Mouse (Mus musculus): ENCODE measurements at regions not wholly inside any gene's neighbourhood (a gene's known extent, or its start where the extent isn't known, plus 50 kb on each side); places are given as distances from the start of the nearest gene placed in this dataset.
A peak's percentile ranks its signal among the peaks of the same experiment; 100 is the strongest.

DNA sequence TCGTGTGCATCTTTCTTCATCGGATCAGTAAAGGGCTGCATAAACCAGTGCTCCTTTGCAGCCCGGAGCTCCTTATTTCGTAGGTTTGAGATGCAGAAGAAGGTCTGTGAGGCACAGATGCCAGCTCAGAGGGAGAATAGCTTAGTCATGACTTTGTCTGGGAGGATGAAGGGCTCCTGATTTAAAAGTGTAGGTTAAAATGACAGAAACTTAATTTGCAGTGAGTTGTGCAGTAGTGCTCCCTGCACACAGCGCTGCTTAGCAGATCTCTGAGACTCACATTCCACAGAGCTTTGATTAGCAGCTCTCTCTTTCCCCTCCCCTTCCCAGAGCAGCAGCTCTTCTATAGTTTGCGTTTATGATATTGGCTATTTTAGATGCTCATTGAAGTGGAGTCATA is 200.9 kb downstream of the Vrk1 start:
- no peaks in the 10 kb centered on the region for H3K36me3 ChIP-seq (replicated peaks)
- no peak for DNase-seq (ENCODE audit: extremely low spot score, low spot score)
- H3K4me1 ChIP-seq, result peaks cover 8% of the 10 kb centered on the region; the same call in 1 of the 2 replicates
- H3K27me3 ChIP-seq (ENCODE audit: poor library complexity, severe bottlenecking), result no peaks in the 10 kb centered on the region
- no peaks in the 10 kb centered on the region for H3K9me3 ChIP-seq
- no peak overlapping the region for H3K4me3 ChIP-seq
- 91% methylated on average over 6 of the region's 6 CpGs for WGBS
- no peak overlapping the region for H3K27ac ChIP-seq

- H3K27me3 ChIP-seq (ENCODE audit: poor library complexity, severe bottlenecking), result no peaks in the 10 kb centered on the region
- no peak overlapping the region for H3K27ac ChIP-seq
- no peak for DNase-seq (ENCODE audit: extremely low spot score, low spot score)
- H3K36me3 ChIP-seq (replicated peaks), result no peaks in the 10 kb centered on the region
- WGBS, result 89% methylated on average over 8 of the region's 8 CpGs
- H3K9me3 ChIP-seq, result no peaks in the 10 kb centered on the region
- H3K4me3 ChIP-seq, result no peak overlapping the region
- H3K4me1 ChIP-seq, result peaks cover 8% of the 10 kb centered on the region; the same call in 1 of the 2 replicates
These were observed 201.5 kb downstream of the Vrk1 start for GRCm38 (mm10) chr12:106211488-106211887.

DNA sequence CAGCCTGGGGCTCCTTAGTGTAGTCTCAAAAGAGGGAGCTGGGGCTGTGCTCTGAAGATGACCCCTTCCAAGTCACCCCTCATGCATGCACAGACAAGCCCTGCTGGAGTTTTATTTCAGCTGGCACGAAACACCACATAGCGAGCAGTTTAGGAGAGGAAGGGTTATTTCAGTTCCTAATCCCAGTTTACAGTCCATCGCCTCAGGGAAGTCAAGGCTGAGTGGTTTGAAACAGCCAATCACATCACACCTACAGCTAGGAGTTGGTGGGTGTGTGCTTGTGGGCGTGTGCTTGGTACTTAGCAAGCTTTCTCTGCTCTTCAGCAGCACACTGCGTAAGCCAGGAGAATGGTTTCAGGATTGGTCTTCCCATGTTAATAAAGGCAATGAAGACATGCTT is 202.4 kb downstream of the Vrk1 start:
- Histone ChIP-seq H3K27ac (no peak overlapping the region), H3K9me3 (no peaks in the 10 kb centered on the region), H3K4me1 (peaks cover 8% of the 10 kb centered on the region; the same call in 1 of the 2 replicates), H3K27me3 (ENCODE audit: poor library complexity, severe bottlenecking) (no peaks in the 10 kb centered on the region), H3K4me3 (no peak overlapping the region), H3K36me3 (replicated peaks) (no peaks in the 10 kb centered on the region)
- WGBS, result 70% methylated on average over 5 of the region's 5 CpGs
- DNase-seq (ENCODE audit: extremely low spot score, low spot score), result no peak

GRCm38 (mm10) chr12:106220071-106220470 is 210.0 kb downstream of the Vrk1 start:
- Histone ChIP-seq H3K4me1 (peaks cover 25% of the 10 kb centered on the region), H3K36me3 (replicated peaks) (no peaks in the 10 kb centered on the region), H3K9me3 (0 out of 2 replicates have a peak, but pooled peaks cover 5% of the 10 kb centered on the region), H3K27ac (no peak overlapping the region), H3K4me3 (no peak overlapping the region), H3K27me3 (ENCODE audit: poor library complexity, severe bottlenecking) (peaks cover 9% of the 10 kb centered on the region)
- WGBS, result 20% methylated on average over 3 of the region's 3 CpGs
- no peak for DNase-seq (ENCODE audit: extremely low spot score, low spot score)

DNA sequence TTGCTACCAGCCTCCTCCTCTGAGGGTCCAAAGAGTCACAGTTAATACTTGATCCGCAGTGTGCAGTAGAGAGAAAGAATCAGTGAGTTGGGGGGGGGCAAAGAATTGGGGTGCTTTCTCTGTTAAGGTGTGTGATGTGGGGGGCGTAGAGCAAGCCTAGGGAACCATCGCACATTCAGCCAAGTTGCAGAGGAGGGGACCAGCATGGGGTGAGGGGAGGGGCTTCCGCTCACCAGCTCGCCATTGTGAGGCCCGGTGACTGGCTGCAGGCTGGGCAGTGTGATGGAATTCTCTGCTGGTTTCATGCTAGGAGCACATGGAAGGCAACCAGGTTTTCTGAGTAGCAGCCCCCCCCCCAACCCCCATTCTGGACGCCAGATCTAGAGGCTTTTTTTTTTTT is 216.2 kb downstream of the Vrk1 start:
- H3K36me3 ChIP-seq (replicated peaks), result no peaks in the 10 kb centered on the region
- 11% methylated on average over 7 of the region's 7 CpGs for WGBS
- peak overlapping the region; percentile 82 for H3K27ac ChIP-seq
- peak overlapping the region; percentile 27; the same call in 1 of the 2 replicates for H3K4me3 ChIP-seq
- DNase-seq (ENCODE audit: extremely low spot score, low spot score), result peak; percentile 48
- 0 out of 2 replicates have a peak, but pooled peaks cover 5% of the 10 kb centered on the region for H3K9me3 ChIP-seq
- peaks cover 34% of the 10 kb centered on the region for H3K27me3 ChIP-seq (ENCODE audit: poor library complexity, severe bottlenecking)
- peaks cover 41% of the 10 kb centered on the region for H3K4me1 ChIP-seq

GRCm38 (mm10) chr12:106226776-106227562 is 216.9 kb downstream of the Vrk1 start:
- peaks cover 46% of the 10 kb centered on the region for H3K4me1 ChIP-seq
- H3K27ac ChIP-seq, result peak overlapping the region; percentile 82
- H3K27me3 ChIP-seq (ENCODE audit: poor library complexity, severe bottlenecking), result peaks cover 34% of the 10 kb centered on the region
- 12% methylated on average over 25 of the region's 25 CpGs for WGBS
- peak; percentile 34 for DNase-seq (ENCODE audit: extremely low spot score, low spot score)
- no peaks in the 10 kb centered on the region for H3K36me3 ChIP-seq (replicated peaks)
- 0 out of 2 replicates have a peak, but pooled peaks cover 5% of the 10 kb centered on the region for H3K9me3 ChIP-seq
- peak overlapping the region; percentile 27 for H3K4me3 ChIP-seq

- no peaks in the 10 kb centered on the region for H3K36me3 ChIP-seq (replicated peaks)
- peak overlapping the region; percentile 82 for H3K27ac ChIP-seq
- H3K4me1 ChIP-seq, result peaks cover 46% of the 10 kb centered on the region
- DNase-seq (ENCODE audit: extremely low spot score, low spot score), result no peak
- H3K4me3 ChIP-seq, result peak overlapping the region; percentile 27
- 0 out of 2 replicates have a peak, but pooled peaks cover 3% of the 10 kb centered on the region for H3K9me3 ChIP-seq
- WGBS, result 35% methylated on average over 8 of the region's 8 CpGs
- peaks cover 34% of the 10 kb centered on the region for H3K27me3 ChIP-seq (ENCODE audit: poor library complexity, severe bottlenecking)
These were observed 217.5 kb downstream of the Vrk1 start for GRCm38 (mm10) chr12:106227563-106227840.

DNA sequence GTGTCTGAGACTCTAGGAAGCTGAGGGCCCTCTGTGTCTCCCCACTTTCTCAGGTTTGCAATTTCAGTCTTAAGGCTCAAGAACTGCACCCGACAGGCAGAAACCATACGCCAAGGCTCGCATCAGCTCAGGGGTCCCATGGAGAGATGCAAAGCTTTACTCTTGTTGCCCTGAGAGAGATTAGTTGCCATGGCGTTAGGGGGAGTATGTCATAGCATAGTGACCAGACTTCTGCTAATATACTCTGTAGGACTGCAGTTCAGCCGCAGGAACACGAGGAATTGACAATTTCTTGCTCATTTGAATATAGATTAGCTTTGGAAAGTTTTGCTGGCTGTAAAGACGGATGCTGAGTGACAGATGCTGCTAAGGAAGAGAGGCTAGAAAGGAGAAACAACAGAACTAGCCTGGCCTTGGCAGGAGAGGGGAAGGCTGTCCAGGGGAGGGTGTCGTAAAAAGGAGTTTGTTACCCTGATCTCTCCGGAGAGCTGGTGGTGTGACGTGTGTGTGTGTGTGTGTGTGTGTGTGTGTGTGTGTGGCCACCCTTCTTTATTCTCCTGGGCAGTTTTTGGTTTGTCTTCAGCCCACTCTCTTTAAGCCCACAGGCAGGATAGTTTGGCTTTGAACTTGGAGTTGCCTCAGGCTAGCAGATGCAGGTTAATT is 235.3 kb downstream of the Vrk1 start:
- DNase-seq (ENCODE audit: extremely low spot score, low spot score), result peak; percentile 35
- Histone ChIP-seq H3K36me3 (replicated peaks) (no peaks in the 10 kb centered on the region), H3K27ac (peak overlapping the region; percentile 51), H3K27me3 (ENCODE audit: poor library complexity, severe bottlenecking) (0 out of 2 replicates have a peak, but pooled peaks cover 5% of the 10 kb centered on the region), H3K9me3 (no peaks in the 10 kb centered on the region), H3K4me3 (no peak overlapping the region), H3K4me1 (peaks cover 37% of the 10 kb centered on the region)
- 46% methylated on average over 10 of the region's 10 CpGs for WGBS

DNA sequence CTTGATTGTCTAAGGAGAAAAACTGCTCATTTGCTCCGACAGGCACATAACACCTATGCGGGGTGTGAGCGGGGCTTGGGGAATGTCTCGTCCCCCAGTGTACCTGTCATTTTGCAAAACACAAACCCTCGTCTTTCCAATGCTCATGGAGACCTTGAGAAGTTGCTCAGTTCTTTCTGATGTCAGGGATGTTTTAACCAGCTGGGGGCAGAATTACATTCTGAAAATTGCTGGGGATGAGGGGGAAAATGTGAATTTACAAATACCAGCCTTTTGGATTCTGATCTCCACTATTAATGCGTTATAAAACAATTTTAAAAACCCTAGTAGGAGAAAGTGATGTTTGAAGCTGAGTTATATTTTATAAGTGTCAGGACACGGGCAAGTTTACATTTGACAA is 263.6 kb downstream of the Vrk1 start:
- Histone ChIP-seq H3K27ac (no peak overlapping the region), H3K27me3 (ENCODE audit: poor library complexity, severe bottlenecking) (no peaks in the 10 kb centered on the region), H3K36me3 (replicated peaks) (no peaks in the 10 kb centered on the region), H3K4me1 (0 out of 2 replicates have a peak, but pooled peaks cover 3% of the 10 kb centered on the region), H3K9me3 (no peaks in the 10 kb centered on the region), H3K4me3 (no peak overlapping the region)
- 83% methylated on average over 7 of the region's 7 CpGs for WGBS
- no peak for DNase-seq (ENCODE audit: extremely low spot score, low spot score)

DNA sequence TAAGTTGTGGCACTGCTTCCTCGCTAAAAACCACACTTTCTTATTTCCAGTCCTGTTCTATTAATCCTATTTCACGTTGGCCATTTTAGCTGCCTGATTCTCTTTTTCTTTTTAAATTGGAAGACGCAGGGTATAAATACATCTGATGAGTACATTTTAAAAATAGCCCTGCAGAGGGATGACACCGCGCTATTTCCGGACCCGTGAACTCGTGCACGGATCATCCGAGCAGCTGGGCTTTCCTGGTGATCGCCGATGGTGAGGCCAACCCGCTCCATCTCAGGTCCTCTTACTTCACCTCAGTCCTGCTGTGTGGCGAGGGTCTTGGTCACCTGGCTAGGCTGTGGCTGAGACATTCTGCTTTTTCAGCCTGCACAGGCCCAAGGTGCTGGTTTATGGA is 267.9 kb downstream of the Vrk1 start:
- WGBS, result 94% methylated on average over 14 of the region's 14 CpGs

GRCm38 (mm10) chr12:106282491-106283106 is 272.6 kb downstream of the Vrk1 start:
- no peak for DNase-seq (ENCODE audit: extremely low spot score, low spot score)
- Histone ChIP-seq H3K27me3 (ENCODE audit: poor library complexity, severe bottlenecking) (no peaks in the 10 kb centered on the region), H3K4me1 (no peaks in the 10 kb centered on the region), H3K4me3 (no peak overlapping the region), H3K36me3 (replicated peaks) (no peaks in the 10 kb centered on the region), H3K9me3 (no peaks in the 10 kb centered on the region), H3K27ac (no peak overlapping the region)
- WGBS, result 76% methylated on average over 16 of the region's 16 CpGs

More for the DNA sequence above, 267.9 kb downstream of the Vrk1 start:
- 0 out of 2 replicates have a peak, but pooled peaks cover 3% of the 10 kb centered on the region for H3K4me1 ChIP-seq
- H3K9me3 ChIP-seq, result no peaks in the 10 kb centered on the region
- no peak for DNase-seq (ENCODE audit: extremely low spot score, low spot score)
- H3K27ac ChIP-seq, result no peak overlapping the region
- H3K27me3 ChIP-seq (ENCODE audit: poor library complexity, severe bottlenecking), result no peaks in the 10 kb centered on the region
- H3K36me3 ChIP-seq (replicated peaks), result no peaks in the 10 kb centered on the region
- H3K4me3 ChIP-seq, result no peak overlapping the region

DNA sequence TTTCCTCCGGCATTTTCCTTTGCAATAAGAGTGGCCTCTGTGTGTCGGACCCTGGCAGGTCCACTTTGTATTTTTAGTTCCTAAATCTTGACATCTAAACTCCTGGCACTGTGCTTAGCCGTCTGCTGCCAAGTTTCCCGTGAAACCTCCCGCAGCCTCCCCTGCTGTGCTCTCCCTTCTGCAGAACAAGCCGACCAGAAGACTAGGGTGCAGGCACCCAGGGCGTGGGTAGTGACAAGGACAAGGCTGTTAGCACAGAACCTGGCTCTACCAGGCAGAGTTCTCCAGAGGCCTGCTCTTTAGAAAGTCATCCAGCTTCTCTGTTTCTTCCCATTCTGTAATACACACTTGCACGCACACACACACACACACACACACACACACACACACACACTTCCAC is 274.8 kb downstream of the Vrk1 start:
- H3K36me3 ChIP-seq (replicated peaks), result no peaks in the 10 kb centered on the region
- 87% methylated on average over 8 of the region's 8 CpGs for WGBS
- no peak for DNase-seq (ENCODE audit: extremely low spot score, low spot score)
- no peaks in the 10 kb centered on the region for H3K27me3 ChIP-seq (ENCODE audit: poor library complexity, severe bottlenecking)
- no peaks in the 10 kb centered on the region for H3K4me1 ChIP-seq
- no peaks in the 10 kb centered on the region for H3K9me3 ChIP-seq
- no peak overlapping the region for H3K4me3 ChIP-seq
- no peak overlapping the region for H3K27ac ChIP-seq

Data from forebrain, embryonic 10.5 days (tissue).